Mouse (Mus musculus) CH12.LX (cell line): ENCODE measurements around the gene Olfr623.

Experiments used
- CTCF ChIP-seq, 2 experiments: IDR thresholded peaks in 1 of 2; conservative IDR thresholded peaks in 1 of 2; 2 replicates each; pipeline ENCODE4 v1.5.1; 2011 to 2012; ENCODE audit warnings: low read depth in 2 of 2, low read length in 2 of 2, improper control_type of control experiment in 1 of 2, inconsistent platforms in 1 of 2, mild to moderate bottlenecking in 1 of 2, moderate library complexity in 1 of 2
- MAX ChIP-seq: IDR thresholded peaks from 2 replicates; pipeline ENCODE4 v1.6.1; 2011; ENCODE audit warnings: low read length, improper control_type of control experiment
- NELFE ChIP-seq: IDR thresholded peaks from 2 replicates; pipeline ENCODE4 v1.6.1; 2011; ENCODE audit warnings: low read depth, low read length, improper control_type of control experiment
- POLR2A ChIP-seq: IDR thresholded peaks from 2 replicates; pipeline ENCODE4 v1.6.1; 2011; ENCODE audit warnings: low read depth, mild to moderate bottlenecking, improper control_type of control experiment, low read length
- SIN3A ChIP-seq: IDR thresholded peaks from 2 replicates; pipeline ENCODE4 v1.6.1; 2012; ENCODE audit warnings: low read length, improper control_type of control experiment, inconsistent platforms
- SMC3 ChIP-seq: IDR thresholded peaks from 2 replicates; pipeline ENCODE4 v1.6.1; 2011; ENCODE audit warnings: low read depth, low read length, improper control_type of control experiment
- TBP ChIP-seq: conservative IDR thresholded peaks from 2 replicates; pipeline ENCODE4 v1.6.1; 2011; ENCODE audit warnings: low read depth, low read length, improper control_type of control experiment
- ZNF384 ChIP-seq: IDR thresholded peaks from 2 replicates; pipeline ENCODE4 v1.6.1; 2012; ENCODE audit warnings: low read depth, low read length, improper control_type of control experiment, inconsistent platforms

GRCm38 (mm10) chr7:103612434-103612833, 51.1 kb downstream of the Olfr623 start, which contains the start of gene Olfr620:
- TF ChIP-seq MAX (no peak), SMC3 (no peak), SIN3A (no peak), ZNF384 (no peak), NELFE (no peak), POLR2A (no peak), CTCF (conservative IDR thresholded peaks at IDR 0.05 in 1 of 2, IDR thresholded peaks at IDR 0.05 in 1 of 2; ENCODE audit: low read depth in 2 of 2, low read length in 2 of 2) (no peak), TBP (no peak)
